Mouse (Mus musculus): ENCODE results near the gene Ppp1r14b.

GRCm38 (mm10) chr19:6980381-6981093, 5.8 kb downstream of the Ppp1r14b start, which contains the start of gene Fkbp2:
- TF ChIP-seq CTCF (conservative IDR thresholded peaks at IDR 0.05; ENCODE audit: low read length) (no peak), NANOG (IDR thresholded peaks at IDR 0.05; ENCODE audit: borderline replicate concordance, low read length) (no peak), POU5F1 (IDR thresholded peaks at IDR 0.05; ENCODE audit: borderline replicate concordance, low read length) (no peak)
